Mouse (Mus musculus) ES-CJ7 (cell line): ENCODE results near the gene Tmem79.
"Not testable (repeated sequence)": the region's sequence is repeated elsewhere in the genome, so short reads cannot be mapped to it uniquely, and the experiment has no call there.

Experiments used
- DNase-seq: peaks from one replicate; pipeline ENCODE4 v3.0.0; 2011; ENCODE audit warnings: low read depth, low spot score

Tmem79 gene

GRCm38 (mm10) chr3:88336058-88337013 is at the start of gene Tmem79, which contains the start of gene Smg5:
Gene Tmem79, minus strand, starts transcription at chr3:88336148.
Gene Smg5, plus strand, starts transcription at chr3:88336260.
- DNase-seq, result peak; percentile 97

GRCm38 (mm10) chr3:88384364-88384763 is 48.4 kb upstream of the Tmem79 start, which contains the start of gene Bglap:
Gene Bglap, minus strand, starts transcription at chr3:88384464.
- no peak for DNase-seq

- not testable (repeated sequence) for DNase-seq
Observed at GRCm38 (mm10) chr3:88382383-88382782, 46.4 kb upstream of the Tmem79 start.

GRCm38 (mm10) chr3:88381389-88382315 is 45.7 kb upstream of the Tmem79 start:
- peak; percentile 37 for DNase-seq

GRCm38 (mm10) chr3:88378599-88378998 is 42.7 kb upstream of the Tmem79 start, which contains the start of gene Bglap2:
Gene Bglap2, minus strand, starts transcription at chr3:88378699.
- DNase-seq, result not testable (repeated sequence)

GRCm38 (mm10) chr3:88376644-88377043 is 40.7 kb upstream of the Tmem79 start:
- DNase-seq, result not testable (repeated sequence)

GRCm38 (mm10) chr3:88375750-88376626 is 40.0 kb upstream of the Tmem79 start:
- peak; percentile 55 for DNase-seq

- not testable (repeated sequence) for DNase-seq
Observed at GRCm38 (mm10) chr3:88372643-88373042, 36.7 kb upstream of the Tmem79 start, which contains the start of gene Bglap3. Gene Bglap3, minus strand, starts transcription at chr3:88372743.

- not testable (repeated sequence) for DNase-seq
Observed at GRCm38 (mm10) chr3:88368511-88368910, 32.6 kb upstream of the Tmem79 start.

GRCm38 (mm10) chr3:88367517-88367916 is 31.6 kb upstream of the Tmem79 start:
- not testable (repeated sequence) for DNase-seq

GRCm38 (mm10) chr3:88366830-88367428 is 31.0 kb upstream of the Tmem79 start:
- not testable (repeated sequence) for DNase-seq

GRCm38 (mm10) chr3:88365705-88366361 is 29.9 kb upstream of the Tmem79 start:
- DNase-seq, result peak; percentile 35

GRCm38 (mm10) chr3:88364337-88364736 is 28.4 kb upstream of the Tmem79 start, which contains the start of gene Paqr6:
Gene Paqr6, plus strand, starts transcription at chr3:88364584.
- DNase-seq, result peak; percentile 87

GRCm38 (mm10) chr3:88363700-88364099 is 27.8 kb upstream of the Tmem79 start:
- DNase-seq, result no peak

- no peak for DNase-seq
Observed at GRCm38 (mm10) chr3:88361612-88362313, 25.8 kb upstream of the Tmem79 start.

- no peak for DNase-seq
Observed at GRCm38 (mm10) chr3:88361096-88361495, 25.1 kb upstream of the Tmem79 start.

GRCm38 (mm10) chr3:88359989-88360388 is 24.0 kb upstream of the Tmem79 start:
- DNase-seq, result no peak

GRCm38 (mm10) chr3:88359584-88359983 is 23.6 kb upstream of the Tmem79 start:
- DNase-seq, result no peak
